Comparison of ENCODE assay signal across 21 mouse cellular contexts in genomic region chr6:134080946-134081345, GRCm38 (mm10). TPM values are rescaled to one million over a fixed set of nuclear protein-coding genes. Genes with fewer than 3 reads are reported as not detected.
DNase-seq lines count a peak whose midpoint lies in the region; ATAC-seq lines count a peak whose summit lies in the region.
"Had no signal": no experiment of that assay in that cellular context is flagged by ENCODE, and none has a peak within 500 bp of the region (broad histone marks: within the 10 kb centered on the region; RNA-seq: fewer than 3 reads in every experiment).

No protein-coding gene starts in this region.

- H3K4me1 ChIP-seq in intestine, embryonic 16.5 days (ENCODE audit: control insufficient read depth, insufficient read depth, low read length) = 0 out of 2 replicates have a peak, but pooled peaks cover 3% of the 10 kb centered on the region
- H3K4me1 ChIP-seq: forebrain, embryonic 13.5 days; hindbrain, embryonic 15.5 days; intestine, embryonic 15.5 days had no signal

- no peak overlapping the region for H3K4me3 ChIP-seq in intestine, embryonic 16.5 days (ENCODE audit: low read length)
- H3K4me3 ChIP-seq: forebrain, embryonic 10.5 days; forebrain, embryonic 13.5 days; gastrocnemius, adult 2 months; hindbrain, embryonic 12.5 days; hindbrain, embryonic 15.5 days; intestine, embryonic 15.5 days had no signal

- H3K9ac ChIP-seq in intestine, embryonic 16.5 days (ENCODE audit: low read depth, low read length) = no peak overlapping the region
- H3K9ac ChIP-seq: forebrain, embryonic 13.5 days; hindbrain, embryonic 12.5 days; hindbrain, embryonic 15.5 days; intestine, embryonic 15.5 days had no signal

- DNase-seq in adrenal gland, postnatal 14 days = peak; percentile 36
- DNase-seq in adrenal gland, adult 8-10 months = no peak
- peak; percentile 69 for DNase-seq in 416B (ENCODE audit: low read depth)
- DNase-seq: adrenal gland, postnatal 10 days; cerebellum, adult 18-20 months; cerebellum, adult 9-10 months; cerebellum, postnatal 14 days; gastrocnemius, adult 2 months; gastrocnemius, postnatal 14 days; heart, adult 11 months; kidney, adult 18-20 months had no signal

- H3K36me3 ChIP-seq in intestine, embryonic 16.5 days (ENCODE audit: control insufficient read depth, insufficient read depth, low read length) = no peaks in the 10 kb centered on the region
- H3K36me3 ChIP-seq: hindbrain, embryonic 12.5 days; hindbrain, embryonic 15.5 days; intestine, embryonic 15.5 days had no signal

- H3K27me3 ChIP-seq in intestine, embryonic 16.5 days (replicated peaks; ENCODE audit: control insufficient read depth, insufficient read depth, low read length) = no peaks in the 10 kb centered on the region
- H3K27me3 ChIP-seq: forebrain, embryonic 13.5 days; hindbrain, embryonic 12.5 days; hindbrain, embryonic 15.5 days; intestine, embryonic 15.5 days had no signal

- no peak overlapping the region for H3K27ac ChIP-seq in intestine, embryonic 16.5 days (ENCODE audit: low read length)
- H3K27ac ChIP-seq: forebrain, embryonic 10.5 days; forebrain, embryonic 13.5 days; gastrocnemius, adult 2 months; hindbrain, embryonic 12.5 days; hindbrain, embryonic 15.5 days; intestine, embryonic 15.5 days had no signal

- ATAC-seq in activated CD4-positive, CD25-positive, alpha-beta regulatory T cell, adult 4 months = peak; percentile 45
- no peak for ATAC-seq in intestine, embryonic 16.5 days
- ATAC-seq in cerebellum, adult (ENCODE audit: insufficient number of reproducible peaks, low FRiP score, low TSS enrichment) = no peak
- ATAC-seq: forebrain, embryonic 13.5 days; forebrain, embryonic 16.5 days; intestine, embryonic 15.5 days had no signal

- H3K4me2 ChIP-seq in intestine, embryonic 16.5 days (ENCODE audit: low read depth, low read length) = no peak overlapping the region
- H3K4me2 ChIP-seq: forebrain, embryonic 13.5 days; heart, embryonic 11.5 days; hindbrain, embryonic 12.5 days; hindbrain, embryonic 15.5 days; intestine, embryonic 15.5 days had no signal

- H3K9me3 ChIP-seq in intestine, embryonic 16.5 days (ENCODE audit: control insufficient read depth, low read length) = no peaks in the 10 kb centered on the region
- H3K9me3 ChIP-seq: forebrain, embryonic 10.5 days; forebrain, embryonic 13.5 days; hindbrain, embryonic 12.5 days; hindbrain, embryonic 15.5 days; intestine, embryonic 15.5 days had no signal

- WGBS in intestine, embryonic 16.5 days = 90% methylated on average over 5 of the region's 5 CpGs

RNA-seq across cellular contexts. Expression of gene Etv6, which starts 45.4 kb away (rescaled TPM):
- total RNA-seq in adrenal gland, postnatal 14 days (2021) = 35.7 and 38.2 TPM in 2 replicates
- total RNA-seq in adrenal gland, adult 8-10 months (2022) = 10 to 100 TPM; 40.4 to 49.6 (median 43.5) TPM
- polyA plus RNA-seq in activated CD4-positive, CD25-positive, alpha-beta regulatory T cell, adult 4 months (2017; shearing (Covaris generic)) = 1 to 10 TPM; 9.0 to 10.0 TPM
- 10.4 and 10.5 TPM in 2 replicates for polyA plus RNA-seq in intestine, embryonic 16.5 days (2015; fragmentation: Nextera tagmentation; extraction: Ambion mirVana)
